Mouse (Mus musculus): ENCODE results near the gene Gm4707.
"Not testable (repeated sequence)": the region's sequence is repeated elsewhere in the genome, so short reads cannot be mapped to it uniquely, and the experiment has no call there.

The Gm4707 gene

DNA sequence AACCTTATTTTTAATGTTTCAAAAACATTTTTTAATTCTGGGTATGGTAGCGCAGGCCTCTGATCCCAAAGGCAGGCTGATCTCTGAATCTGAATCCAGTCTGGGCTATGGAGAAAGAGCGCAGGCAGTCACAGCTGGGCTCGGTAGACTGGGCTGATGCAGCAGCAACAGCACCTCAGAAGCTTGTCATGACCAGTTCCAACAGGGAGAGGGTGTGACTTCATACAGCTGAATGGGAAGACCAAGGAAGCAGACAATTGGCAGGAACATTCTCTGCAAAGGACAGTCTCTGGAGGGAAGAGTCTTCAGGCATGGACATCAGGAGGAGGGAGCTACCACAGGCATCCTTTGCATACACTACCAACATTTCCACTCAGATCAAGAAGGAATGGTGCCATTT, 15.6 kb downstream of the Gm4707 start:
- no peak for DNase-seq (ENCODE audit: low spot score)

- no peak for DNase-seq (ENCODE audit: low spot score)
Observed at GRCm38 (mm10) chr17:71443273-71443672, 16.4 kb downstream of the Gm4707 start.

DNA sequence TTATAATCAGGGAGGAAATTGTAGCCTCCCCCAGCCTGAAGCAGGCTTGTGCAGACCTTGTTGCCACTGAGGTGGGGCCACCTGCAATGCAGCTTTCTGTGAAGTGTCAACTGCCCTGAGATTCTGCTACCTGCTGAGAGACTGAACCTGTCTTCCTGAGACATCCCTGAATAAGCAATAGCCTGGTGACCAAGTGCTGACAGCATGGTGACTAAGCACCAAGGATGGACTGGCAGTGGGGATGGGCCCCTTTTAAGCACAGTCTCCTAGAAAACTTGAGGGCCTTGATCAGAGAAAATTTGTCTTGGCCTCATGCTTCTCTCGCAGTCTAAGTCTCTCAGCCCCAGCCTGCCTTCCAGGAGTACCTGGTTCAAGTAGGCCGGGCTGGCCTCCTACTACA, 37.2 kb downstream of the Gm4707 start:
- not testable (repeated sequence) for DNase-seq (ENCODE audit: low spot score)

DNA sequence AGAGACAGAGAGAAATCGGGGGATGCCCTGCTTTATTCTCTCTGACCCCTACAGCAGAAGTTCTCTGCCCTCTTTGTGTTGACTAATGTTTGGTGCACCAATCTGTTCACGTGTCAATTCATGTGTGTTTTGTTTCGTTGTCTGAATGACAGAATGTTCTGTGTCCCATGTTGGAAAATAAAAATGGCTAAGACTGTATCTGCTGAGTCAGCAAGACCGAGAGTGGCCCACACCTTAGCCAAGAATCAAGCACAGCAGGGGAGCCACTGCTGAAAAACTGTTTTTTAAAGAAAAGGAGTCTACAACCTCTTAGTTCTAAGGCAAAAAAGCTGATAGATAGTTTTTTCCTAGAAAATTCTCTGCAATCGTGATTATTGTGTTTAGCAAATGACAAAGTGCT, 40.3 kb downstream of the Gm4707 start:
- not testable (repeated sequence) for DNase-seq (ENCODE audit: low spot score)

DNA sequence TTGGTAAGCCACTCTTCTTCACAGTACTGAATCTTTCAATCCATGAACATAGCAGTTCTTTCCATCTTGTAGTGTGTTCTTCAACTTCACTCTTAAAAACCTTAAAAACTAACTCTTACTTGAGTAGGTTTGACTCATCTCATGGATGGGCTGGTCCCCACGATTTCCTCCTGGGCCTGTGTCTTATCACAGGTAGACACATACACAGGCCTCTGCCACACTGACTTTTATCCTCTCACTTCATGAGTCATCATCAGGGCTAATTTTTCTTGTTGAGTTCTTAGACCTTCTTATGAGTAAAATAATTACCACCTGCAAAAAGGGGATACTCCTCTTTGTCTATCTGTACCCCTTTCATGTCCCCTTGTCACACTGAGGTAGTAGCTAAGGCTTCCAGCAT, 42.7 kb downstream of the Gm4707 start:
- no peak for DNase-seq (ENCODE audit: low spot score)
